Mouse (Mus musculus) c-Kit-positive CD71-positive TER-119-negative erythroid progenitor cells, embryonic 14.5 days (primary cell): ENCODE data around the gene Zmiz1.

ENCODE experiments used
- DNase-seq: peaks from one replicate; pipeline ENCODE4 v3.0.0-alpha.2; 2013; ENCODE audit warnings: low read depth

Zmiz1 gene

GRCm38 (mm10) chr14:25472981-25473649, 14.1 kb downstream of the Zmiz1 start:
- DNase-seq = no peak

DNA sequence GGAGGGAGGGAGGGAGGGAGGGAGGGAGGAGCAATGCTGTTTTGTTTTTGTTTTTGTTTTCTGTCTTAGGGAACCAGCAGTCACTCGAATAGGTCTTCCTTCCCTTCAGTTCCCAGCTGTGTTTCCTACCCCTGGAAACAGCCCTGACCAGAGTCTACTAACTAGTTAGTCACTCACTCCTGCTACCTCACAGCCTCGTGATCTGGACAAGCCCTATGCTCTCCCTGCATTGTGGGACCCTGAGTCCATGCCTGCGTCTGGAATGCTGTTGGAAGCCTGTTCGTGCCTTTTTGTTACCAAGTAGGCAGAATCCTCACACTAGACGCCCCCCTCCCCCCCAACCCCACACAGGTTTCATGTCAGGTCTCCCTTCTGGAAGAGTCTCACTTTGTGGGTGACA, 15.0 kb downstream of the Zmiz1 start:
- DNase-seq = no peak

- no peak for DNase-seq
These were observed 15.7 kb downstream of the Zmiz1 start for GRCm38 (mm10) chr14:25474732-25475131.

DNA sequence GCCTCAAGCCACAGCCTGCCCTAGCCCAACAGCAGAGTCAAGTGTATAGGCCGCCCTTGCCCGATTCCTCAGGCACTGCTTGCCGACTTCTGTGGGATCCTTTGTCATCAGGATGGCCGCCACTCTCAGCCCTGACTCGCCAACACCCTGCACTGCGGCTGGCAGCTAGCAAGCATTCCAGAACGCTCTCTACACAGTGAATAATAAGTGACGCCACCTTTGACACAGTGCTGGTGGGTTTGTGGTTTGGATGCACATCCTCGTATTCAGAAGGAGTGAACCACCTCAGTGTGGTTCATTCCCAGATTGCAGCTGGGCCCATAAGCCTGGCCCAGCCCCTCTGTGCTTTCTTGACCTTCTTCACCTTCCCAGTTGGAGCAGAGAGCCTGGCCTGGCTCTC, 17.1 kb downstream of the Zmiz1 start:
- no peak for DNase-seq

- no peak for DNase-seq
These were observed 17.5 kb downstream of the Zmiz1 start for GRCm38 (mm10) chr14:25476453-25476852.

- no peak for DNase-seq
These were observed 18.3 kb downstream of the Zmiz1 start for GRCm38 (mm10) chr14:25477268-25477667.

GRCm38 (mm10) chr14:25478257-25478656, 19.3 kb downstream of the Zmiz1 start:
- no peak for DNase-seq

DNA sequence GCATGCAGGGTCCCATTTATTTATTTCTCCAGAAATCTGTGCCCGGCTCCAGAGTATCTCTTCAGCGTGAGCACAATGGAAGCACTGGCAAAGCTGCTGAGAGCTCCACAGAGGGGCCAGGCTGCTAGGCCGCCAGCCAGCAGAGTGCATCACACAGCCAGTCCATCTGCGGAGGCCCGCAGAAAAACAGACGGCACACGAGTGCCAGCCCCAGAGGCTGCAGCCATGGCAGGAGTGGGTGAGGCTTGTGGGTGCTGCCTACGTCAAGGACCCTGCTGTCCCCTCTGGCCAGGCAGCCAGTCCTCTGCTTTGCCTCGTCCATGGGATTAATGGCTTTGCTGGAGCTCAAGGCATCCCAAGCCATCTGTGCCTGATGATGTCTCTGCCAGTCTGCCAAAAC, 19.8 kb downstream of the Zmiz1 start:
- no peak for DNase-seq

DNA sequence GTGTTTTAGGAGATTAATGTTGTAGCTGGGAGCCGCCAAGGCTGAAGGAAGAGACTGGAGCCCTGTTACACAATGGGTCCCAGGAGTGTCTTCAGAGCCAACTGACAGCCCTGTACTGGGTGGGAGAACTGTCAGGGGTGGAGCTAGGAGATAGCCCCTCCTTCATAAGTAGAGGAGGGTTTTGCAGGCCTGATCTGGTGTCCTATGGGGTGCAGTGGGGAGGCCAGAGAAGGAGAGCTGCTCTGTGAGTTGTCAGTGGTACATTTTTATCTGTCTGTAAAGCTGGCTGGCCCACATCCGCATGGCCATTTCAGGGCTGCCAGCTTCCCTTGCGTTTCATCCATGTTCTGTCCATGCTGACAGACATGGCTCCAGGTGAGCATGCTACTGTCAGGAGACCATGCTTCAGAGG, 20.9 kb downstream of the Zmiz1 start:
- DNase-seq = no peak

- no peak for DNase-seq
These were observed 21.5 kb downstream of the Zmiz1 start for GRCm38 (mm10) chr14:25480443-25480842.

DNA sequence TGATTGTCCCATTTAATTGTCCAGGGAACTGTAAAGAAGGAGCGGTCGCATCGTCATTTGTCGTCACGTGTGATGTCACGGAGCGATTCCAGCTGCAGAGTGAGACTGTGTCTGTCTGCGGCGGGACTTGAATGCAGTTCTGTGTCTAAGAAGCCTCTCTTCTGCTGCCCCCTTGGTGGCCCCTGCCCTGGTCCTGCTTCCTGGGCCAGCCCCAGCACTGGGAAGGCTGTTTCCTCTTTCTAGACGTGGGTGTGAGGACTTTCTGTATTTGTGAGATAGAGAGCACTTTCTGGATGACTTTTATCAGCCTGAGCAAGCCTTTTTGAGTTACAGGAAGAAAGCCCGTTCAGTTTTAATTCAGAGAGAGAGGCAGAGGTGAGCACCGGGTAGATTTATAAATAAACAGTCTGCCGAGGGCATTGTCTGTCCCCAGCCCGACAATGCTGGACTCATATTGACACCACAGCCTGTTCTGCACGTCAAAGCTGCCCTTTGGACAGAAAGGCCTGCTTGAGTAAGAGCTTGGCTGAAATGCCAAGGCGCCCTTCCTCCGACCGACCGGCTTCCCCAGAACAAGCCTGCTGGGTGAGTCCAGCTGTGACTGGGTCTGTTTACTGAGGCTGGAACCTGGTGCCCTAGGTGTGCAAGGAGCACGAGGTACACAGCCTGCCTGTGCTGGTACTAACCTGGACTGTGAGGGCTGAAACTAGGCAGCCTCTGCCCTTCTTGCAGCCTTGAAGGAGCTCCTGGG, 22.1 kb downstream of the Zmiz1 start:
- no peak for DNase-seq

DNA sequence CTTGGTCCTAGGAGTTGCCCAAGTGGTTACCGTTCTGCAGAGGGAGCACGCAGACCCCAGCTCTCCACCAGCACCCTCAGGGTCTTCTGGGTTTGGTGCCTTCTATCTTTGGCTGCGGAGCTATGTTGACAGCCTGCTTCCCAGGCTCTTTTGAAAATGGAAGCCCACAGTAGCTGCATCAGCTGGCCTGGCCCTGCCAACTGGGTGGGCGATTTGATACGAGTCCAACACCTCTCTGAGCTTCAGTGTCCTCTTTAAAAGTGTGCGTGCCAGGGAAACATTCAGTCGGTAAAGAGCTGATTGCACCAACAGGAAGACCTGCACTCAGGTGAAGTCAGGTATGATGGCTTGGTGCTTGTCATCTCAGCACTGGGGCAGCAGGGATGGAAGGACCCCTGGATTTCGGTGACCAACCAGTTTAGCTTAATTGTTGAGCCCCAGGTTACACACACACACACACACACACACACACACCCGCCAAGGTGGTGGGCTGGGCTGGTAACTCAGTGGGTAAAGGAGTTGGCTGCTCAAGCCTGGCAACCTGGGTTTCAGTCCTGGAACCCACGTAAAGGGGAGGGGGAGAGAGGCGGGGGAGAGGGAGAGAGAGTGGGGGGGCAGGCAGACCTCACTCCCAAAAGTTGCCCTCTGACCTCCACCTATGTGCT, 22.8 kb downstream of the Zmiz1 start:
- DNase-seq = no peak

- no peak for DNase-seq
These were observed 23.4 kb downstream of the Zmiz1 start for GRCm38 (mm10) chr14:25482404-25482803.

GRCm38 (mm10) chr14:25483285-25483684, 24.3 kb downstream of the Zmiz1 start:
- no peak for DNase-seq

- DNase-seq = no peak
These were observed 25.1 kb downstream of the Zmiz1 start for GRCm38 (mm10) chr14:25484049-25484448.

- no peak for DNase-seq
These were observed 27.2 kb downstream of the Zmiz1 start for GRCm38 (mm10) chr14:25486220-25486619.

DNA sequence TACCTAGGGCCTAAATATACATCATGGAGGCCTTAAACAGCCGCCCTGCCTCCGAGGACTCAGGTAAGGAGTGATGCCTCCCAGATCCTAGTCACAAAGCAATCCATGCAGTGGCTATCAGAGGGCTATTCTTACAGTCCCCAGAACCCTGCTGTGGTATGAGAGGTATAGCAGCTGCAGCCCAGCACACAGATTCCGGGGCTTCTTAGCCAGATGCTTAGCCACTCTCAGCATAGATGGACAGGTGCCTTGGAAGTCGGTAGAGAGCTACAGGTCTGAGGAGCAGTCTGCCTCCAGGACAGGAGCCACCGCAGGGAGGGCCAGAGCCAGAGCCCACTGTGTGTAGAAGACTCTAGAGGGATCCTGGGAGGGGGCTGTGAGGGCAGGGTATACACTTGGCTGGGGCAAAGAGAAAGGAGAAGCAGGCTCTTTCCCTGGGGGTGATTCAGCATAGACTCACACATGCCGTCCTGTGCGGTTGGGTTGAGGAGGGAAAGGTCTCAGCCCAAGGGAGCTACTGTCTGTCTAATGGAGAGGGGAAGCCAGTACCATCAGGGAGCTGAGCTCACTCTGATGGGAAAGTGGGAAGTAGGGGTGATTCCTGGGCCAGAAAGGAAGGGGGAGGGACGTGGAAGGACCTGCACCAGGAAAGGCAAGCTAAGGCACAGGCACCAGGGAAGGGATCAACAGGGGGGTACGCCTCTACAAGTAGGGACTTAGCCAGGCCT, 27.9 kb downstream of the Zmiz1 start:
- no peak for DNase-seq

DNA sequence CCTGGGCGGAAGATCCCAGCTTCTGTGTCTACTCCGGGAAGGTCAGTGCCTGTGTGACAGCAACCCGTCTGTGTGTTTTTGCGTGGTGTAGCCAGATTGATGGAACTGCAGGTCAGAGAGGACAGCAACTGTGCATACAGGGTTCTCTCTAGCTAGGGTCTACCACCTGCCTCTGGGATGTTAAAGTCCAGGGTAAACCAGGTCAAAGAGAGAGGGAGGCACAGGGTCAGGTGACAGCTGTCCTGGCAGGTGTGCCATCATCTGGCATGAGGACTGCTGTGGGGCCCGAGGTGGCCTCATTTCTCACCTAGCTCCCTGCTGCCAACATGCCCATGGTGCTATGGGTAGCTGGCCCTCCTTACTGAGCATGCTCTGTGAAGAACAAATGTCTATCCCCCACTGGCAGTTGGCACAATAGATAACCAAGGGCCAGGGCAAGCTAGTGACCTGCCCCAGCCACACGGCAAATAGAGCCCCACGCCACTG, 28.5 kb downstream of the Zmiz1 start:
- no peak for DNase-seq

GRCm38 (mm10) chr14:25488097-25488613, 29.2 kb downstream of the Zmiz1 start:
- DNase-seq = no peak

- DNase-seq = no peak
These were observed 30.5 kb downstream of the Zmiz1 start for GRCm38 (mm10) chr14:25489336-25490078.

DNA sequence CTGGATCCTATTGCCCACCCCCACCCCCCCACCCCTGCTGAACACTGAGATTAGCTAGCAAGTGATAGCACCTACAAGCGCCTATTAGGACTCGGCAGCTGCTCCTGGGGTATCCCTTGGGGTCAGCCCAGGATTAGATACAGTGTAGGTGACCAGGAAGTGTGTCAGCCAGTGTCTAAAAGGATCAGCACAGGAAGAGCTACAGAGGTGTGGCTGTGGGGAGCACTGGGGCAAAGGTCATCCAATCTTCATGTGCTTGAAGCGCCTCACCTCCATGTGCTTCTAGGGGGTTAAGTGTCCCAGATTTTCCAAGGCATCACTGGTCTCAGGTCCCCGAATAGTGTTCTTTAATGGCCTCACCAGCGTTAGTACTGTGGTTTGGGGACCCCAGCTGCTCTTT, 33.0 kb downstream of the Zmiz1 start:
- no peak for DNase-seq
